Mouse (Mus musculus) spleen, adult 2 months (tissue): ENCODE measurements around the gene Sntg2. TPM values are rescaled to one million over a fixed set of nuclear protein-coding genes. Genes with fewer than 3 reads are reported as not detected.

ENCODE experiments used
- DNase-seq, 2 experiments: peaks; one replicate each; pipeline versions ENCODE4 v3.0.0 to v3.0.0-alpha.2; 2012 to 2021; ENCODE audit warnings: low spot score in 2 of 2, low read depth in 1 of 2
- H3K27ac ChIP-seq: fragments of 200-500 bp; 2 replicates; pipeline ENCODE4 v1.5.1; 2012; ENCODE audit warnings: low read length, inconsistent platforms; ENCODE audit not compliant: insufficient read depth
- H3K27me3 ChIP-seq: fragments of 200-500 bp; 2 replicates; pipeline ENCODE4 v1.6.1; 2012; ENCODE audit warnings: mild to moderate bottlenecking, moderate library complexity, low read length, inconsistent platforms; ENCODE audit not compliant: control insufficient read depth, insufficient read depth
- H3K36me3 ChIP-seq: fragments of 200-500 bp; 2 replicates; pipeline ENCODE4 v1.6.1; 2012; ENCODE audit warnings: mild to moderate bottlenecking, low read length, inconsistent platforms; ENCODE audit not compliant: control insufficient read depth, insufficient read depth
- H3K4me1 ChIP-seq: fragments of 200-500 bp; 2 replicates; pipeline ENCODE4 v1.6.1; 2011; ENCODE audit warnings: inconsistent platforms; ENCODE audit not compliant: control insufficient read depth, insufficient read depth, insufficient read length
- H3K4me3 ChIP-seq: fragments of 200-500 bp; 2 replicates; pipeline ENCODE4 v1.5.1; 2011; ENCODE audit warnings: mild to moderate bottlenecking, inconsistent platforms; ENCODE audit not compliant: insufficient read depth, insufficient read length; ENCODE audit errors: extremely low read depth
- CTCF ChIP-seq: fragments of 200-500 bp; IDR thresholded peaks from 2 replicates; pipeline ENCODE4 v1.5.1; 2011; ENCODE audit warnings: mild to moderate bottlenecking, inconsistent platforms; ENCODE audit not compliant: insufficient read depth, insufficient read length, insufficient replicate concordance; ENCODE audit errors: extremely low read depth
- POLR2A ChIP-seq: fragments of 200-500 bp; IDR thresholded peaks from 2 replicates; pipeline ENCODE4 v1.6.1; 2011; ENCODE audit warnings: low read depth, low read length, inconsistent platforms
- WGBS: fragments of 180-500 bp; shearing (Covaris S2); methylation state at CpG from one replicate; pipeline ENCODE4 v1.1.7; 2018; 5-methylcytosine and 5-hydroxymethylcytosine counted together
- polyA plus RNA-seq: library from polyadenylated mRNA; depleted of rRNA; stranded (reverse); fragments of >200 nt; gene quantifications from 2 replicates; pipeline ENCODE4 v1.2.3, GENCODE M21; 2012

Sntg2 gene
- polyA plus RNA-seq, 1 experiment, result 0.18 TPM

GRCm38 (mm10) chr12:30254581-30254980, 118.6 kb downstream of the Sntg2 start:
- no peak for TF ChIP-seq CTCF
- no peak for TF ChIP-seq POLR2A
- Histone ChIP-seq H3K4me3 (no peak overlapping the region), H3K4me1 (no peaks in the 10 kb centered on the region), H3K36me3 (no peaks in the 10 kb centered on the region), H3K27me3 (no peaks in the 10 kb centered on the region), H3K27ac (no peak overlapping the region)
- WGBS, result 94% methylated on average over 10 of the region's 10 CpGs
- DNase-seq, result no peak

- H3K36me3 ChIP-seq, result no peaks in the 10 kb centered on the region
- H3K4me3 ChIP-seq, result no peak overlapping the region
- TF ChIP-seq POLR2A, result no peak
- TF ChIP-seq CTCF, result no peak
- no peaks in the 10 kb centered on the region for H3K27me3 ChIP-seq
- no peak overlapping the region for H3K27ac ChIP-seq
- DNase-seq, result no peak
- WGBS, result 82% methylated on average over 4 of the region's 4 CpGs
- H3K4me1 ChIP-seq, result no peaks in the 10 kb centered on the region
Observed at GRCm38 (mm10) chr12:30252381-30252780, 120.8 kb downstream of the Sntg2 start.

GRCm38 (mm10) chr12:30251283-30251829, 121.8 kb downstream of the Sntg2 start:
- TF ChIP-seq POLR2A (no peak), CTCF (no peak)
- no peaks in the 10 kb centered on the region for H3K36me3 ChIP-seq
- 84% methylated on average over 8 of the region's 8 CpGs for WGBS

GRCm38 (mm10) chr12:30249068-30249467, 124.1 kb downstream of the Sntg2 start:
- Histone ChIP-seq H3K4me3 (no peak overlapping the region), H3K4me1 (no peaks in the 10 kb centered on the region), H3K27me3 (no peaks in the 10 kb centered on the region), H3K36me3 (no peaks in the 10 kb centered on the region), H3K27ac (no peak overlapping the region)
- no peak for DNase-seq
- TF ChIP-seq CTCF (no peak), POLR2A (no peak)
- WGBS, result 91% methylated on average over 3 of the region's 3 CpGs

More at GRCm38 (mm10) chr12:30251283-30251829, 121.8 kb downstream of the Sntg2 start:
- H3K27me3 ChIP-seq, result no peaks in the 10 kb centered on the region
- DNase-seq, result no peak
- no peak overlapping the region for H3K4me3 ChIP-seq
- no peak overlapping the region for H3K27ac ChIP-seq
- H3K4me1 ChIP-seq, result no peaks in the 10 kb centered on the region

DNA sequence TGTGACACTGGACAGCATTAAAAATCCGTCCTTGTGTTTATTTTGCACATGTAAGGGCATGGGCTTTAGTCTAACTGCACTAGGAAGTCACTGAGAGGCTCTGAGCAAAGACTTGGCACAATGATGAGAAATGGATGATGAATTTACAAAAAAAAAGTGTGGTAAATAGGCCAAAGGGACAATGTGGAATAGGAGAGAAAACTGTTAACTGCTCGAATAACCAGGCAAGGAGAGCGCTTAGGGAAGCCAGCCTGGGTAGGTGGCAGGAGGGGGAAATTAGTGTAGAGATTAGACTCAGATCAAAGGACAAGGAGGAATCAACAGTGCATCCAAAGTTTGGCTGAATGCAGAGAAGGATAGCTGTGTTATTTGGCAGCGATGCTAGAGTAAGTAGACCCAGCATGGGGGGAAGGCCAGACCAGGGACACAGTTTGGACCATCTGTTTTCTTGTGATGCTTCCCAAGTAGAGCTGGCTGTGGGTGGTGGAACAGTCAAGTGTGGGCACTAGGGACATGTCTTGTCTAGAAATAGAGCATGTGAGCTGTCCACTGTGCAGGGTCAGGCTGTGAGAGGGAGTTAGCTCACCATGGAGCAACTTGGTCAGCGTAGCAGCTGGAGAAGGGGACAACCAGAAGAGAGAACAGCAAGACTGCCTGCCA, 126.8 kb downstream of the Sntg2 start:
- Histone ChIP-seq H3K4me1 (no peaks in the 10 kb centered on the region), H3K4me3 (no peak overlapping the region), H3K27me3 (no peaks in the 10 kb centered on the region), H3K36me3 (no peaks in the 10 kb centered on the region), H3K27ac (no peak overlapping the region)
- DNase-seq, result no peak
- 86% methylated on average over 5 of the region's 5 CpGs for WGBS
- TF ChIP-seq POLR2A, result no peak

DNA sequence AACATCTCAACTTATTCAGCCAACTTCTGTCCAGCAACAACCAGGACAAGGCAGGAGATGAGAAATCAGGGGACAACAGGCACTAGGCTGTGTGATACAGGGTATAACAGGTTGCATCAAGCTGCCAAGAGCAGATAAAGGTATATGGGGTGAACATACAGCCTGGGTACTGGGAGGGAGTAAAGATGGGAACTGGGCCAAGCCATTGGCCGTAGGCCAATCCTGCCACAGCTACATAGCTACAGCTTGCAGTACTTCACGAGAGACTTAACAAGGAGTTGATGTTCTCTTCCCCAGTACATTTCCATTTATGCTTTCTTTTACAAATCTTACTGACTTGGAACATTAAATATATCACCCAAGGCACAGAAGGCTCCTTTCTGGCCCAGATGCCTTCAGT, 129.0 kb downstream of the Sntg2 start:
- WGBS, result 51% methylated on average over 2 of the region's 2 CpGs
- Histone ChIP-seq H3K27ac (no peak overlapping the region), H3K4me3 (no peak overlapping the region), H3K27me3 (no peaks in the 10 kb centered on the region), H3K4me1 (no peaks in the 10 kb centered on the region), H3K36me3 (no peaks in the 10 kb centered on the region)
- TF ChIP-seq CTCF (no peak), POLR2A (no peak)
- no peak for DNase-seq

DNA sequence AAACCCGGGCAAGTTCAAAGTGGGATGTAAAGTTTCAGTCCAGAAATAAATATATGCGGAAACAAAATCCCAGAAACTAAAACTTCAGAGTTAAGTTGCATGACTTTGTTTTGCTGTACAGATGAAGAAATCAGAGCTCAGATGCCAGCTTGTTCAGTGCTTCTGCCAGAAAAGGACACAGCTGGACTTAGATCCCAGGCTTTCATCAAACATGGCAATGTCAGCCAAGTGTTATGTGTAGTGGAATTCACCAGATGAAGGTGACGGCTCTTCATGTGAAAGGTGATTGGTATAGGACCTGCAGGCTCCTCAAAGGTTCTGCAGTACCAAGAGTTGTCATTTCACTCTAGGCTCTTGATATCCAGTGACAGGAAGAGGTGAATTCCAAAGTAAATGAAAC, 132.3 kb downstream of the Sntg2 start:
- H3K36me3 ChIP-seq, result no peaks in the 10 kb centered on the region
- no peak overlapping the region for H3K27ac ChIP-seq
- no peak overlapping the region for H3K4me3 ChIP-seq
- TF ChIP-seq CTCF (no peak), POLR2A (no peak)
- DNase-seq, result no peak
- no peaks in the 10 kb centered on the region for H3K27me3 ChIP-seq
- WGBS, result 89% methylated on average over 3 of the region's 3 CpGs
- H3K4me1 ChIP-seq, result no peaks in the 10 kb centered on the region
